Comparison of ENCODE assay signal across 9 mouse cellular contexts in genomic region chr8:127070225-127070624, GRCm38 (mm10). TPM values are rescaled to one million over a fixed set of nuclear protein-coding genes. Genes with fewer than 3 reads are reported as not detected.
DNase-seq lines count a peak whose midpoint lies in the region; ATAC-seq and TF ChIP-seq lines count a peak whose summit lies in the region.
"Had no signal": no experiment of that assay in that cellular context is flagged by ENCODE, and none has a peak within 500 bp of the region (broad histone marks: within the 10 kb centered on the region; RNA-seq: fewer than 3 reads in every experiment).

No protein-coding gene starts in this region.

- WGBS in hindbrain, postnatal 0 days = 44% methylated on average over 3 of the region's 3 CpGs
- WGBS in thymus, adult 2 months = 80% methylated on average over 3 of the region's 3 CpGs

- no peak overlapping the region for H3K4me2 ChIP-seq in hindbrain, postnatal 0 days (ENCODE audit: low read depth, low read length)
- H3K4me2 ChIP-seq: embryonic facial prominence, embryonic 12.5 days had no signal

- H3K4me3 ChIP-seq in hindbrain, postnatal 0 days (ENCODE audit: low read length) = no peak overlapping the region
- no peak overlapping the region for H3K4me3 ChIP-seq in thymus, adult 2 months (ENCODE audit: control insufficient read depth, insufficient read depth, low read length)
- H3K4me3 ChIP-seq: embryonic facial prominence, embryonic 12.5 days had no signal

- TF ChIP-seq POLR2A in thymus, adult 2 months (IDR thresholded peaks at IDR 0.05; ENCODE audit: control insufficient read depth, extremely low read depth, insufficient read depth, low read length, poor library complexity) = no peak

- no peak overlapping the region for H3K9ac ChIP-seq in hindbrain, postnatal 0 days (replicated peaks; ENCODE audit: low read length)
- H3K9ac ChIP-seq: embryonic facial prominence, embryonic 12.5 days had no signal

- H3K4me1 ChIP-seq in hindbrain, postnatal 0 days (ENCODE audit: insufficient read depth, low read length) = peaks cover 17% of the 10 kb centered on the region; the same call in 1 of the 2 replicates
- H3K4me1 ChIP-seq in thymus, adult 2 months (replicated peaks; ENCODE audit: control insufficient read depth, insufficient read depth, low read length) = no peaks in the 10 kb centered on the region

- H3K9me3 ChIP-seq in hindbrain, postnatal 0 days (ENCODE audit: low read length) = no peaks in the 10 kb centered on the region
- H3K9me3 ChIP-seq: embryonic facial prominence, embryonic 12.5 days had no signal

- intact Hi-C loops in heart, postnatal 25 days (cut with DNase I) = no loop called here

- H3K36me3 ChIP-seq in hindbrain, postnatal 0 days (ENCODE audit: insufficient read depth, low read length) = no peaks in the 10 kb centered on the region
- H3K36me3 ChIP-seq in thymus, adult 2 months (ENCODE audit: control insufficient read depth, insufficient read depth, low read length) = no peaks in the 10 kb centered on the region
- H3K36me3 ChIP-seq: embryonic facial prominence, embryonic 12.5 days had no signal

- no peak overlapping the region for H3K27ac ChIP-seq in hindbrain, postnatal 0 days
- no peak overlapping the region for H3K27ac ChIP-seq in thymus, adult 2 months (ENCODE audit: control insufficient read depth, insufficient read depth, low read length)
- H3K27ac ChIP-seq: embryonic facial prominence, embryonic 12.5 days had no signal

- H3K27me3 ChIP-seq in hindbrain, postnatal 0 days (ENCODE audit: insufficient read depth, low read length) = no peaks in the 10 kb centered on the region
- peaks cover 3% of the 10 kb centered on the region; the same call in 1 of the 2 replicates for H3K27me3 ChIP-seq in thymus, adult 2 months (ENCODE audit: control insufficient read depth, insufficient read depth, low read length)
- H3K27me3 ChIP-seq: embryonic facial prominence, embryonic 12.5 days had no signal

- no peak for TF ChIP-seq CTCF in hindbrain, postnatal 0 days (IDR thresholded peaks at IDR 0.05; ENCODE audit: low read depth)
- TF ChIP-seq CTCF in thymus, adult 2 months (IDR thresholded peaks at IDR 0.05; ENCODE audit: borderline replicate concordance, control insufficient read depth, extremely low read depth, insufficient read depth, low read length, poor library complexity) = no peak

- peak; percentile 94 for DNase-seq in heart, adult 11 months
- no peak for DNase-seq in heart, postnatal 25 days (ENCODE audit: low spot score)
- peak; percentile 87 for DNase-seq in Muller cell, postnatal 12 days (ENCODE audit: inconsistent ontology term)
- peak; percentile 43 to 70 for DNase-seq in cerebellum, postnatal 25 days
- peak; percentile 85 for DNase-seq in hindbrain, postnatal 0 days (ENCODE audit: low spot score)
- no peak for DNase-seq in frontal cortex, postnatal 25 days (ENCODE audit: low spot score in 2 of 2)
- DNase-seq in thymus, adult 2 months = no peak

- peak; percentile 86 for ATAC-seq in hindbrain, postnatal 0 days
- no peak for ATAC-seq in megakaryocyte progenitor cell, adult 5-6 weeks (replicated peaks; ENCODE audit: poor library complexity)

RNA-seq across cellular contexts. Expression of gene Pard3, which starts 6.5 kb away (rescaled TPM):
- 10 to 100 TPM; 30.9 to 31.6 TPM for total RNA-seq in heart, postnatal 25 days (2021)
- total RNA-seq in hindbrain, postnatal 0 days (2014; rRNA removed) = 29.3 and 36.0 TPM in 2 replicates
- polyA plus RNA-seq in hindbrain, postnatal 0 days (2015; fragmentation: Nextera tagmentation; extraction: Ambion mirVana) = 11.9 and 12.8 TPM in 2 replicates
- polyA plus RNA-seq in thymus, adult 2 months (2012; rRNA removed) = 10.3 and 10.4 TPM in 2 replicates
- not detected in 2 replicates for total RNA-seq in megakaryocyte progenitor cell, adult 5-6 weeks (2015)
- not detected in 2 replicates for total RNA-seq in megakaryocyte progenitor cell, adult 5-6 weeks (2017)

Comparison
In these comparisons a context has a peak if more than half of its experiments do, and no peak if none do; other contexts are left out.
1. DNase-seq: peak in heart, adult 11 months (single experiment), Muller cell, postnatal 12 days (single experiment), cerebellum, postnatal 25 days (2 of 2) and hindbrain, postnatal 0 days (single experiment); none in heart, postnatal 25 days (single experiment), frontal cortex, postnatal 25 days (0 of 2) and thymus, adult 2 months (single experiment).
2. RNA of gene Pard3, which starts 6.5 kb away (total RNA-seq): 30.9 to 31.6 TPM in heart, postnatal 25 days and 29.3 to 36.0 TPM in hindbrain, postnatal 0 days; not detected in megakaryocyte progenitor cell, adult 5-6 weeks; every median in the first group is over 10 times any median in the second.